Mouse (Mus musculus): Measurements from ENCODE around the gene Pcgf5.
"Not testable (repeated sequence)": the region's sequence is repeated elsewhere in the genome, so short reads cannot be mapped to it uniquely, and the experiment has no call there.

DNA sequence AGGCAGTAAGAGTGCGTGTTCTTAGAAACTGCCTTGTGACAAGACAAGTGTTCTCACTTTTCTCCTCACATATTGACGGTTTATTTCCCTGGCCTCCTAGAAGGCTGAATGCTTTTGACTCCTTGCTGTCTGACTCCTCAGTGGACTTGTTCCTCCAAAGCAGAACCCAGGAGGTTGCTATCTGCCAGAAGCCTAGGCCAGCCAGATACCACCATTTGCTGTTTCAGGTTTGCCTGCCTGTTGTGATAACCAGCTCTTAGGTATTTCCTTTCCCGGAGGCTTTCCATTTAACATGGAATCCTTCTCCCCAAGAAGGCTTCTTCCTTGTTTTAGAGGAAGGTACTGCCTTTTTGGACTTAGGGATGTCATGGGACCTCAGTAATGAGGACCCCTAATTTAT, 104.1 kb downstream of the Pcgf5 start:
- TF ChIP-seq CTCF (IDR thresholded peaks at IDR 0.05; ENCODE audit: low read depth, low read length); POLR2A (IDR thresholded peaks at IDR 0.05; ENCODE audit: borderline replicate concordance, low read depth, low read length): not testable (repeated sequence)
